Mouse (Mus musculus): ENCODE results near the gene B4galt5. TPM values are rescaled to one million over a fixed set of nuclear protein-coding genes. Genes with fewer than 3 reads are reported as not detected.

B4galt5 gene
- polyA plus RNA-seq, 1 experiment from 2014 or later = 24.1 TPM

DNA sequence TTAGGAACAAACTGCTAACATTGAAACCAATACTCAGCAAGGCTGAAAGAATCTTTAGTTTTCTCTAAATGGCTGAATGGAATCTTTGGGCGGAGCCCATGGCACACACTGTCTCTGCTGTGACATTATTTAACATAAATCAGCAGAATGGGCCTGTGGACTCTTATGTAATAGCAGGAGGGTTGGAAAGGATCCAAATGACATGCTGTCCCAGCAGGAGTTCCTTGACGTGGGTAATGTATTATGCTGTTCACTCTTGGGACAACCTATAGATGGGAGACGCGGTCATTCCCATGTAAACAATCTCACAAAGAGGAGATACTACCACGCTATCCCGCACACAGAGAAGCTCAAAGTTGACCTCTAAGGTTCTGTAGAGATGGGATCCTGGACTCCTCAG lies 15.5 kb downstream of the B4galt5 start:
- 44% methylated on average over 6 of the region's 6 CpGs for WGBS
- Histone ChIP-seq H3K4me1 (ENCODE audit: insufficient read depth) (peaks cover 24% of the 10 kb centered on the region), H3K9ac (no peak overlapping the region), H3K4me2 (no peak overlapping the region), H3K27me3 (ENCODE audit: insufficient read depth, low read length) (no peaks in the 10 kb centered on the region), H3K27ac (ENCODE audit: low read depth) (no peak overlapping the region), H3K9me3 (ENCODE audit: low read depth, low read length) (no peaks in the 10 kb centered on the region), H3K36me3 (ENCODE audit: insufficient read depth) (no peaks in the 10 kb centered on the region), H3K4me3 (ENCODE audit: low read depth, low read length) (no peak overlapping the region)
- ATAC-seq (ENCODE audit: insufficient read depth) (no peak), DNase-seq (peak; percentile 68)
- no peak for TF ChIP-seq CTCF (IDR thresholded peaks at IDR 0.05; ENCODE audit: low read depth)

DNA sequence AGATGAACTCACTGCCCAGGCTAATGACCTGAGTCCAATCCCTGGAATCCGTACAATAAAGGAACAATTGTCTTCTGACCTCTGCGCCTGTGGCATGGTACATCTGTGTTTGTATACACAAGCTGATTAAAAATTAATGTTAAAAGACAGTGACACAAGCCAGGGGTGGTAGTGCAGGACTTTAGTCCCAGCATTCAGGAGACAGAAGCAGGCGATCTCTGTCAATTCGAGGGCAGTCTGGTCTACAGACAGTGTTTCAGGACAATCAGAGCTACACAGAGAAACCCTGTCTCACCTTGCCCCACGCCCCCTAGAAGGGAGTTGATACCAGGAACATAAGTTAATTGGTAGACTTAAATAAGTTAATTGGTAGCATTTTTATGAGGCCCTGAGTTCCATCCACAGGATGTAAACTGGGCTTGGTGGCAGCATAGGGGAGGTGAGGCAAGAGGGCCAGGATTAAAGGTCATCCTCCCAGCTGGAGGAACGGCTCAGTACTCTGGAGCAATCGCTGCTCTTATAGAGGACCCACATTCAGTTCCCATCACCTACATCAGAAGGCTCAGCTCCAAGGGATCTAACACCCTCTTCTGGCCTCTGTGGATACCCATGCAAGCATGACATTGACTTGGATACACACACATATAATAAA lies 16.5 kb downstream of the B4galt5 start:
- Histone ChIP-seq H3K36me3 (ENCODE audit: insufficient read depth) (no peaks in the 10 kb centered on the region), H3K27me3 (ENCODE audit: insufficient read depth, low read length) (no peaks in the 10 kb centered on the region), H3K4me3 (ENCODE audit: low read depth, low read length) (no peak overlapping the region), H3K9me3 (ENCODE audit: low read depth, low read length) (no peaks in the 10 kb centered on the region), H3K4me1 (ENCODE audit: insufficient read depth) (peaks cover 20% of the 10 kb centered on the region), H3K4me2 (no peak overlapping the region), H3K27ac (ENCODE audit: low read depth) (no peak overlapping the region), H3K9ac (no peak overlapping the region)
- 64% methylated on average over 7 of the region's 7 CpGs for WGBS
- DNase-seq (peak; percentile 27), ATAC-seq (ENCODE audit: insufficient read depth) (no peak)
- no peak for TF ChIP-seq CTCF (IDR thresholded peaks at IDR 0.05; ENCODE audit: low read depth)

DNA sequence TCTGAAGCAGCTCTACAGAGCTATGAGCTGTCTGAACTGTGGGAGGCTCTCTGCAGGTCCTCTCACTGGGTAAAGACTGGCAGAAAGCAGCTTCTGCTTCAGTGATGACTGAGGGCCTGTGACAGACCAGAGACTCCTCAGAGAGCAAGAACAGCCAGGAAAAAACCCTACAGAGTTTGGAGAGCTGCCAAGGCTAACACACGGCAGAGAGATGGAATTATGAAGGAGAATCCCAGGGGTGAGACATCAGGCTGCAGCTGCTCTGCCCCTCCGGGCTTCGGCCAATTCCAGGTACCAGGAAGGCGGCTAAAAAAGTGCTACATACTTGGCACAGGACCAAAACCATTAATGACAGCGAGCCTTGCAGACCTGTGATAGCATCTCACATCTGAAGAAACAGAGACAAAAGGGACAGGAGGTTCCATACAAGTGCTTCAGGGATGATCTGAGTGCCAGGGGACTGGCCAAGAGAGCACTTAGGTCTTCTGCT lies 17.5 kb downstream of the B4galt5 start:
- no peak overlapping the region for H3K4me3 ChIP-seq (ENCODE audit: low read depth, low read length)
- no peaks in the 10 kb centered on the region for H3K36me3 ChIP-seq (ENCODE audit: insufficient read depth)
- ATAC-seq (ENCODE audit: insufficient read depth) (no peak; the same call in 1 of the 2 replicates), DNase-seq (peak; percentile 78)
- peaks cover 12% of the 10 kb centered on the region for H3K4me1 ChIP-seq (ENCODE audit: insufficient read depth)
- H3K4me2 ChIP-seq = no peak overlapping the region
- no peak overlapping the region for H3K9ac ChIP-seq
- no peaks in the 10 kb centered on the region for H3K9me3 ChIP-seq (ENCODE audit: low read depth, low read length)
- H3K27ac ChIP-seq (ENCODE audit: low read depth) = 0 out of 2 replicates have a peak overlapping the region, but pooled peaks have one; percentile 10
- no peak for TF ChIP-seq CTCF (IDR thresholded peaks at IDR 0.05; ENCODE audit: low read depth)
- H3K27me3 ChIP-seq (ENCODE audit: insufficient read depth, low read length) = no peaks in the 10 kb centered on the region
- WGBS = 6% methylated on average over 5 of the region's 5 CpGs

DNA sequence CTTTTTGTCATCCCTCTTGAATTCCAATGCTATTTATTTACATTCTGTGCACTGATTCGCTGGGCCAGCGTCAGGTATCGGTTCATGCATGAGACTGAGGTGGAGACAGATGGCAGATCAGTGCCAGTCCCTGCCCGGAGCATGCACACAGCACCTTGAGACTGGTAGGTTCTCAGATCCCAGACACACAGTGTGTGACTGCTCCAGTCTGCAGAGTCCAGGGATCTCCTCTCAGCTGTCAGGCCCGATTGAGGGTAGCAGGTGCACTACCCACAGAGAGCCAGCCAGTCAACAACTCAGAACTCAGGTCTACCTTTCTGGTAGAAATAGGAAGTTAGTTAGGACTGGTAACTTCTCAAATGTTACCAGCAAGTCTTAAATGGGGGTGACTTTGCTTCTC lies 18.4 kb downstream of the B4galt5 start:
- TF ChIP-seq CTCF (IDR thresholded peaks at IDR 0.05; ENCODE audit: low read depth) = no peak
- Histone ChIP-seq H3K9me3 (ENCODE audit: low read depth, low read length) (no peaks in the 10 kb centered on the region), H3K27ac (ENCODE audit: low read depth) (no peak overlapping the region), H3K9ac (no peak overlapping the region), H3K4me1 (ENCODE audit: insufficient read depth) (peaks cover 12% of the 10 kb centered on the region), H3K4me3 (ENCODE audit: low read depth, low read length) (no peak overlapping the region), H3K36me3 (ENCODE audit: insufficient read depth) (no peaks in the 10 kb centered on the region), H3K4me2 (no peak overlapping the region), H3K27me3 (ENCODE audit: insufficient read depth, low read length) (no peaks in the 10 kb centered on the region)
- no peak for DNase-seq
- ATAC-seq (ENCODE audit: insufficient read depth) = no peak
- 72% methylated on average over 5 of the region's 5 CpGs for WGBS

DNA sequence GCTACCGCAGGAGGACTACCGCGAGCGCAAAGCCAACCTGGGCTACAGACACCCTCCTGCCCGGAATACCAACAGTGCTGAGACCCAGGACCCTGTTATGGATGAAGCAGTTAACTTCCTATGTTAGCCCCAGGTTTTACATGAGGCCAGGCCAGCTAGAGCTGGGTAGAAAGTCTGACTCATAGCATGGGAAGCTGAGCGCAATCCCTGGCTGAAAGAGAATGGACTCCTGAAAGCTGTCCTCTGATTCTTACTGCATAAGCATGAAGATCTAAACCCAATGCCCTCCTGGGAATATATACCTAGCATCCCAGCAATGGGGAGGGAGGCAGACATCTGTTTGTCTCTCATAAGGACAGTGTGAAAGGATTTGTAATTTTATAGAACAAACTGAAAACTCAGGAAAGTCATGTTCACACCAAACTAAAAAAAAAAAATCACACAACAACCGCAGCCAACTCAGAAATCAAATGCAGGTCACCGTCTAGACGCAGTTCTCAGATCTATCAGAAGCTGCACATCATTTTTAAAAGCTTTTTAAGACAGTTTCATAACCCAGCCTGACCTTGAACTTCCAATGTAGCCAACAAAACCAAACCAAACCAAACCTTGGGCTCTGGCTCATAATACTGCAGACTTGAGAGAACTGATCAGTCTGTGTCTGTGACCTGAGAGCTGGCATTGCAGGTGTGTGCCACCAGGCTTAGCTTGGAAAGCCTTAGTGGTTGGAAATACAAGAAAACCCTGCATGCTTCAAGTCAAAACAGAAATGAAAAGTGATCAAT lies 19.3 kb downstream of the B4galt5 start:
- TF ChIP-seq CTCF (IDR thresholded peaks at IDR 0.05; ENCODE audit: low read depth) = no peak
- Histone ChIP-seq H3K27me3 (ENCODE audit: insufficient read depth, low read length) (no peaks in the 10 kb centered on the region), H3K27ac (ENCODE audit: low read depth) (no peak overlapping the region), H3K9ac (no peak overlapping the region), H3K36me3 (ENCODE audit: insufficient read depth) (no peaks in the 10 kb centered on the region), H3K4me2 (no peak overlapping the region), H3K4me3 (ENCODE audit: low read depth, low read length) (no peak overlapping the region), H3K4me1 (ENCODE audit: insufficient read depth) (peaks cover 12% of the 10 kb centered on the region; the same call in 1 of the 2 replicates), H3K9me3 (ENCODE audit: low read depth, low read length) (no peaks in the 10 kb centered on the region)
- 81% methylated on average over 9 of the region's 9 CpGs for WGBS
- DNase-seq (no peak), ATAC-seq (ENCODE audit: insufficient read depth) (no peak)

DNA sequence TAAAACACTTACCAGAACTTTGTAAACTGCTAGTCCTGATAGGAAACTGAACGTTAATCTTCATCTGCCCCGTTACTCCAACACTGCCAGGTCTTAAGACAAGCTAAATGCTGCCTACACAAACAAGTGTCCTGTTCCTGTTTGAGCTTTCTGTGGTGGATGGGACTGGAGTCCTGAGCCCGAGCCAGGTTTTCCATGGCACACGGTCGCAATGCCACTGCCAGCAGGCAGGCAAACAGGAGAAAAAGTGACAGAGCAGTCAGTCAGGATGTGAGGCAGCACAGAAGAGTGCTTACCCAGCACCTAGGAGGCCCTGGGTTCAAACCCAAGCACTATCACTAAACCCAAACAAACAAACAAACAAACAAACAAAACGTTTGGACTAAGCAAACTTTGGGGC lies 20.6 kb downstream of the B4galt5 start:
- H3K27me3 ChIP-seq (ENCODE audit: insufficient read depth, low read length) = no peaks in the 10 kb centered on the region
- no peak overlapping the region for H3K4me2 ChIP-seq
- H3K36me3 ChIP-seq (ENCODE audit: insufficient read depth) = no peaks in the 10 kb centered on the region
- WGBS = 70% methylated on average over 6 of the region's 6 CpGs
- no peak overlapping the region for H3K27ac ChIP-seq (ENCODE audit: low read depth)
- no peak overlapping the region for H3K4me3 ChIP-seq (ENCODE audit: low read depth, low read length)
- no peak for TF ChIP-seq CTCF (IDR thresholded peaks at IDR 0.05; ENCODE audit: low read depth)
- no peak for DNase-seq
- no peaks in the 10 kb centered on the region for H3K9me3 ChIP-seq (ENCODE audit: low read depth, low read length)
- ATAC-seq (ENCODE audit: insufficient read depth) = no peak
- H3K4me1 ChIP-seq (ENCODE audit: insufficient read depth) = peaks cover 13% of the 10 kb centered on the region; the same call in 1 of the 2 replicates
- H3K9ac ChIP-seq = no peak overlapping the region

DNA sequence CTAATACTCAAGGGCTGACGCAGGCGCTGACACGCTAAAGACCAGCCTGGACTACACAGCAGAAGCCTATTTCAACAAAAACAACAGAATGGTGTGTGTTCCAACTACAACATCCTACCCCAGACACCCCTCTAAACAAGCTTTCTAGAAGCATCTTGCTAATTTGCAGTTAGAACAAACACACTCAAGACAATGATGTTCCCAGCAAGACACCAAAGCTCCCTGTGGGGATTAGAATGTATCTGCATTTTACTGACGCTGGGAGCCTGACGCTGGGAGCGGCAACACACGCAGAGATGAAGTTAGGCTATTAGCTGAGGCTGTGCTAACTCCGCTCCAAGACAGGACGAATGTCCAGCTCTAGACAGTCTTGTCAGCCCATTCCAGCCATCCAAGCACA lies 22.4 kb downstream of the B4galt5 start:
- H3K27ac ChIP-seq (ENCODE audit: low read depth) = no peak overlapping the region
- 68% methylated on average over 9 of the region's 9 CpGs for WGBS
- no peak for ATAC-seq (ENCODE audit: insufficient read depth)

More for the DNA sequence above, 22.4 kb downstream of the B4galt5 start:
- Histone ChIP-seq H3K9me3 (ENCODE audit: low read depth, low read length) (no peaks in the 10 kb centered on the region), H3K27me3 (ENCODE audit: insufficient read depth, low read length) (no peaks in the 10 kb centered on the region), H3K36me3 (ENCODE audit: insufficient read depth) (no peaks in the 10 kb centered on the region), H3K4me2 (no peak overlapping the region), H3K9ac (no peak overlapping the region), H3K4me3 (ENCODE audit: low read depth, low read length) (no peak overlapping the region), H3K4me1 (ENCODE audit: insufficient read depth) (peaks cover 12% of the 10 kb centered on the region; the same call in 1 of the 2 replicates)
- no peak for TF ChIP-seq CTCF (IDR thresholded peaks at IDR 0.05; ENCODE audit: low read depth)
- no peak for DNase-seq

All from lung, embryonic 14.5 days (tissue).